Mouse (Mus musculus): ENCODE data around the gene Ccdc88c.
"Not testable (repeated sequence)": the region's sequence is repeated elsewhere in the genome, so short reads cannot be mapped to it uniquely, and the experiment has no call there.

DNA sequence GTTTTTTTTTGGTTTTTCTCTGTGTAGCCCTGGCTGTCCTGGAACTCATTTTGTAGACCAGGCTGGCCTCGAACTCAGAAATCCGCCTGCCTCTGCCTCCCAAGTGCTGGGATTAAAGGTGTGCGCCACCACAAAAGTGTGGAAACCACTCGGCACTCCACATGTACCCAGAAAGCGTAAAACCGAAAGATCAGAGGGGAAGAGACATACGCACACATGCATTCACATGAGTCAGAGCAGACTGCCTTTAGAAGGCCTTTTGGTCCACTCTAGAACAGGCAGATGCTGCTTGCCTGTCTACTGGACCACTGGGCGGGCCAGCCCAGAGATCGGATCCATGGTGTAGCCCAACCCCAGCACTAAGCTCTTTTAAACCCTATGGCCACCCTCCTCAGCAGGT lies 15.2 kb downstream of the Ccdc88c start:
- not testable (repeated sequence) for TF ChIP-seq CTCF (IDR thresholded peaks at IDR 0.05; ENCODE audit: control insufficient read depth, insufficient read depth, low read length); POLR2A (IDR thresholded peaks at IDR 0.05; ENCODE audit: borderline replicate concordance, control insufficient read depth, low read depth, low read length)
